Mouse (Mus musculus): ENCODE data around the gene Nox3. TPM values are rescaled to one million over a fixed set of nuclear protein-coding genes. Genes with fewer than 3 reads are reported as not detected.

The Nox3 gene
- polyA plus RNA-seq, 1 experiment = not detected

GRCm38 (mm10) chr17:3690499-3691258 is 5.4 kb downstream of the Nox3 start:
- no peaks in the 10 kb centered on the region for H3K4me1 ChIP-seq (ENCODE audit: control insufficient read depth, insufficient read depth, insufficient read length, low read length)
- 61% methylated on average over 8 of the region's 8 CpGs for WGBS
- no peaks in the 10 kb centered on the region for H3K27me3 ChIP-seq (ENCODE audit: control insufficient read depth, insufficient read depth, low read length)
- H3K27ac ChIP-seq (ENCODE audit: insufficient read depth, low read depth, low read length) = no peak overlapping the region
- H3K36me3 ChIP-seq (ENCODE audit: control insufficient read depth, insufficient read depth, low read length) = no peaks in the 10 kb centered on the region
- TF ChIP-seq CTCF (IDR thresholded peaks at IDR 0.05; ENCODE audit: extremely low read depth, insufficient read length, insufficient replicate concordance, low read depth, low read length) = no peak
- no peak for TF ChIP-seq POLR2A (IDR thresholded peaks at IDR 0.05; ENCODE audit: low read depth, low read length)
- no peak overlapping the region for H3K4me3 ChIP-seq (ENCODE audit: low read depth, low read length)

- H3K4me1 ChIP-seq (ENCODE audit: control insufficient read depth, insufficient read depth, insufficient read length, low read length) = no peaks in the 10 kb centered on the region
- H3K4me3 ChIP-seq (ENCODE audit: low read depth, low read length) = no peak overlapping the region
- no peaks in the 10 kb centered on the region for H3K27me3 ChIP-seq (ENCODE audit: control insufficient read depth, insufficient read depth, low read length)
- H3K36me3 ChIP-seq (ENCODE audit: control insufficient read depth, insufficient read depth, low read length) = no peaks in the 10 kb centered on the region
- 56% methylated on average over 3 of the region's 3 CpGs for WGBS
- no peak overlapping the region for H3K27ac ChIP-seq (ENCODE audit: insufficient read depth, low read depth, low read length)
- TF ChIP-seq POLR2A (IDR thresholded peaks at IDR 0.05; ENCODE audit: low read depth, low read length) = no peak
- no peak for TF ChIP-seq CTCF (IDR thresholded peaks at IDR 0.05; ENCODE audit: extremely low read depth, insufficient read length, insufficient replicate concordance, low read depth, low read length)
These were observed 12.4 kb downstream of the Nox3 start for GRCm38 (mm10) chr17:3683662-3684061.

GRCm38 (mm10) chr17:3669226-3669625 is 26.8 kb downstream of the Nox3 start:
- H3K27ac ChIP-seq (ENCODE audit: insufficient read depth, low read depth, low read length) = no peak overlapping the region
- no peaks in the 10 kb centered on the region for H3K27me3 ChIP-seq (ENCODE audit: control insufficient read depth, insufficient read depth, low read length)
- no peaks in the 10 kb centered on the region for H3K36me3 ChIP-seq (ENCODE audit: control insufficient read depth, insufficient read depth, low read length)
- H3K4me3 ChIP-seq (ENCODE audit: low read depth, low read length) = no peak overlapping the region
- no peaks in the 10 kb centered on the region for H3K4me1 ChIP-seq (ENCODE audit: control insufficient read depth, insufficient read depth, insufficient read length, low read length)
- WGBS = 69% methylated on average over 4 of the region's 4 CpGs
- TF ChIP-seq CTCF (IDR thresholded peaks at IDR 0.05; ENCODE audit: extremely low read depth, insufficient read length, insufficient replicate concordance, low read depth, low read length) (no peak), POLR2A (IDR thresholded peaks at IDR 0.05; ENCODE audit: low read depth, low read length) (no peak)

GRCm38 (mm10) chr17:3667287-3667686 is 28.8 kb downstream of the Nox3 start:
- WGBS = 92% methylated on average over 4 of the region's 4 CpGs
- Histone ChIP-seq H3K4me1 (ENCODE audit: control insufficient read depth, insufficient read depth, insufficient read length, low read length) (no peaks in the 10 kb centered on the region), H3K36me3 (ENCODE audit: control insufficient read depth, insufficient read depth, low read length) (no peaks in the 10 kb centered on the region), H3K4me3 (ENCODE audit: low read depth, low read length) (no peak overlapping the region), H3K27ac (ENCODE audit: insufficient read depth, low read depth, low read length) (no peak overlapping the region), H3K27me3 (ENCODE audit: control insufficient read depth, insufficient read depth, low read length) (no peaks in the 10 kb centered on the region)
- no peak for TF ChIP-seq POLR2A (IDR thresholded peaks at IDR 0.05; ENCODE audit: low read depth, low read length)
- TF ChIP-seq CTCF (IDR thresholded peaks at IDR 0.05; ENCODE audit: extremely low read depth, insufficient read length, insufficient replicate concordance, low read depth, low read length) = no peak

- H3K36me3 ChIP-seq (ENCODE audit: control insufficient read depth, insufficient read depth, low read length) = no peaks in the 10 kb centered on the region
- TF ChIP-seq CTCF (IDR thresholded peaks at IDR 0.05; ENCODE audit: extremely low read depth, insufficient read length, insufficient replicate concordance, low read depth, low read length) (no peak), POLR2A (IDR thresholded peaks at IDR 0.05; ENCODE audit: low read depth, low read length) (no peak)
- 73% methylated on average over 4 of the region's 4 CpGs for WGBS
These were observed 30.7 kb downstream of the Nox3 start for GRCm38 (mm10) chr17:3665321-3665720.

GRCm38 (mm10) chr17:3659497-3659896 is 36.6 kb downstream of the Nox3 start:
- no peaks in the 10 kb centered on the region for H3K4me1 ChIP-seq (ENCODE audit: control insufficient read depth, insufficient read depth, insufficient read length, low read length)
- 78% methylated on average over 5 of the region's 5 CpGs for WGBS
- H3K36me3 ChIP-seq (ENCODE audit: control insufficient read depth, insufficient read depth, low read length) = no peaks in the 10 kb centered on the region
- TF ChIP-seq POLR2A (IDR thresholded peaks at IDR 0.05; ENCODE audit: low read depth, low read length) (no peak), CTCF (IDR thresholded peaks at IDR 0.05; ENCODE audit: extremely low read depth, insufficient read length, insufficient replicate concordance, low read depth, low read length) (no peak)
- H3K4me3 ChIP-seq (ENCODE audit: low read depth, low read length) = no peak overlapping the region
- H3K27ac ChIP-seq (ENCODE audit: insufficient read depth, low read depth, low read length) = no peak overlapping the region
- H3K27me3 ChIP-seq (ENCODE audit: control insufficient read depth, insufficient read depth, low read length) = no peaks in the 10 kb centered on the region

More at GRCm38 (mm10) chr17:3665321-3665720, 30.7 kb downstream of the Nox3 start:
- Histone ChIP-seq H3K4me1 (ENCODE audit: control insufficient read depth, insufficient read depth, insufficient read length, low read length) (no peaks in the 10 kb centered on the region), H3K4me3 (ENCODE audit: low read depth, low read length) (no peak overlapping the region), H3K27me3 (ENCODE audit: control insufficient read depth, insufficient read depth, low read length) (no peaks in the 10 kb centered on the region), H3K27ac (ENCODE audit: insufficient read depth, low read depth, low read length) (no peak overlapping the region)

- Histone ChIP-seq H3K4me1 (ENCODE audit: control insufficient read depth, insufficient read depth, insufficient read length, low read length) (no peaks in the 10 kb centered on the region), H3K27me3 (ENCODE audit: control insufficient read depth, insufficient read depth, low read length) (no peaks in the 10 kb centered on the region), H3K27ac (ENCODE audit: insufficient read depth, low read depth, low read length) (no peak overlapping the region), H3K4me3 (ENCODE audit: low read depth, low read length) (no peak overlapping the region), H3K36me3 (ENCODE audit: control insufficient read depth, insufficient read depth, low read length) (no peaks in the 10 kb centered on the region)
- WGBS = 77% methylated on average over 3 of the region's 3 CpGs
- no peak for TF ChIP-seq POLR2A (IDR thresholded peaks at IDR 0.05; ENCODE audit: low read depth, low read length)
- no peak for TF ChIP-seq CTCF (IDR thresholded peaks at IDR 0.05; ENCODE audit: extremely low read depth, insufficient read length, insufficient replicate concordance, low read depth, low read length)
These were observed 45.7 kb downstream of the Nox3 start for GRCm38 (mm10) chr17:3650377-3650776.

Data from small intestine, adult 2 months (tissue).